Mouse (Mus musculus) left cerebral cortex, postnatal 25 days (tissue): ENCODE results near the gene Nsun2. TPM values are rescaled to one million over a fixed set of nuclear protein-coding genes. Genes with fewer than 3 reads are reported as not detected.

Experiments
- DNase-seq, 2 experiments: peaks; one replicate each; pipeline ENCODE4 v3.0.0; 2022; ENCODE audit warnings: low spot score in 2 of 2, mixed read lengths in 1 of 2
- intact Hi-C: fragments of 180-260 bp; cut with DNase I; formaldehyde crosslinking; loops from one replicate; pipeline ENCODE4 v1.15.1; 2025
- total RNA-seq, 2 experiments: library from RNA; stranded (reverse); gene quantifications; 2 replicates each; pipeline ENCODE4 v1.2.3; 2021

The Nsun2 gene
- total RNA-seq = 10 to 100 TPM; 70.9 to 76.9 TPM

GRCm38 (mm10) chr13:69533405-69534333 lies at the start of gene Nsun2:
TSS of gene Nsun2 (plus strand) at chr13:69533746.
- intact Hi-C loops = loop anchor here (2.0 kb wide), 1 partner anchor 51 kb away; no protein-coding TSS in a partner anchor
- DNase-seq = peak; percentile 39 to 56

GRCm38 (mm10) chr13:69485326-69485725 lies 48.2 kb upstream of the Nsun2 start:
- peak in 1 of 2 experiments; percentile 51 for DNase-seq
- intact Hi-C loops = loop anchor here (10.0 kb wide), 2 partner anchors 601 to 671 kb away; no protein-coding TSS in a partner anchor

GRCm38 (mm10) chr13:69485833-69486232 lies 47.7 kb upstream of the Nsun2 start:
- intact Hi-C loops = loop anchor here (10.0 kb wide), 2 partner anchors 601 to 671 kb away; no protein-coding TSS in a partner anchor
- DNase-seq = no peak

GRCm38 (mm10) chr13:69487108-69487507 lies 46.4 kb upstream of the Nsun2 start:
- DNase-seq = no peak
- intact Hi-C loops = loop anchor here (10.0 kb wide), 2 partner anchors 602 to 672 kb away; no protein-coding TSS in a partner anchor

- DNase-seq = peak in 1 of 2 experiments; percentile 65
- intact Hi-C loops = loop anchor here (10.0 kb wide), 2 partner anchors 603 to 673 kb away; no protein-coding TSS in a partner anchor
Measured at GRCm38 (mm10) chr13:69487611-69488275, 45.8 kb upstream of the Nsun2 start.

- intact Hi-C loops = loop anchor here (10.0 kb wide), 2 partner anchors 604 to 674 kb away; no protein-coding TSS in a partner anchor
Measured at GRCm38 (mm10) chr13:69488565-69489255, 44.8 kb upstream of the Nsun2 start.

GRCm38 (mm10) chr13:69489777-69490176 lies 43.8 kb upstream of the Nsun2 start:
- intact Hi-C loops = loop anchor here (10.0 kb wide), 2 partner anchors 605 to 675 kb away; no protein-coding TSS in a partner anchor

More at GRCm38 (mm10) chr13:69488565-69489255, 44.8 kb upstream of the Nsun2 start:
- no peak for DNase-seq

GRCm38 (mm10) chr13:69492876-69493463 lies 40.6 kb upstream of the Nsun2 start:
- intact Hi-C loops = no loop called here
- DNase-seq = peak; percentile 66 to 77

More at GRCm38 (mm10) chr13:69489777-69490176, 43.8 kb upstream of the Nsun2 start:
- no peak for DNase-seq

GRCm38 (mm10) chr13:69498276-69498675 lies 35.3 kb upstream of the Nsun2 start:
- no peak for DNase-seq
- intact Hi-C loops = no loop called here

- DNase-seq = no peak
- intact Hi-C loops = no loop called here
Measured at GRCm38 (mm10) chr13:69502157-69502750, 31.3 kb upstream of the Nsun2 start.

GRCm38 (mm10) chr13:69502863-69503262 lies 30.7 kb upstream of the Nsun2 start:
- DNase-seq = no peak

GRCm38 (mm10) chr13:69506341-69507086 lies 27.0 kb upstream of the Nsun2 start:
- intact Hi-C loops = loop anchor here (5.0 kb wide), 2 partner anchors 41 to 151 kb away; no protein-coding TSS in a partner anchor
- DNase-seq = no peak

More at GRCm38 (mm10) chr13:69502863-69503262, 30.7 kb upstream of the Nsun2 start:
- intact Hi-C loops = no loop called here

GRCm38 (mm10) chr13:69507666-69508065 lies 25.9 kb upstream of the Nsun2 start:
- no peak for DNase-seq
- intact Hi-C loops = loop anchor here (5.0 kb wide), 2 partner anchors 40 to 150 kb away; no protein-coding TSS in a partner anchor

GRCm38 (mm10) chr13:69509391-69510244 lies 23.9 kb upstream of the Nsun2 start:
- peak in 1 of 2 experiments; percentile 49 for DNase-seq
- intact Hi-C loops = loop anchor here (5.0 kb wide), 3 partner anchors 38 to 148 kb away; partner anchors contain the start of gene Srd5a1

GRCm38 (mm10) chr13:69515091-69515490 lies 18.5 kb upstream of the Nsun2 start:
- intact Hi-C loops = no loop called here
- no peak for DNase-seq

- intact Hi-C loops = no loop called here
- DNase-seq = no peak
Measured at GRCm38 (mm10) chr13:69517445-69517844, 16.1 kb upstream of the Nsun2 start.

GRCm38 (mm10) chr13:69519137-69519536 lies 14.4 kb upstream of the Nsun2 start:
- DNase-seq = no peak
- intact Hi-C loops = no loop called here
